Comparison of ENCODE assay signal across 9 mouse cellular contexts in the genomic region with DNA sequence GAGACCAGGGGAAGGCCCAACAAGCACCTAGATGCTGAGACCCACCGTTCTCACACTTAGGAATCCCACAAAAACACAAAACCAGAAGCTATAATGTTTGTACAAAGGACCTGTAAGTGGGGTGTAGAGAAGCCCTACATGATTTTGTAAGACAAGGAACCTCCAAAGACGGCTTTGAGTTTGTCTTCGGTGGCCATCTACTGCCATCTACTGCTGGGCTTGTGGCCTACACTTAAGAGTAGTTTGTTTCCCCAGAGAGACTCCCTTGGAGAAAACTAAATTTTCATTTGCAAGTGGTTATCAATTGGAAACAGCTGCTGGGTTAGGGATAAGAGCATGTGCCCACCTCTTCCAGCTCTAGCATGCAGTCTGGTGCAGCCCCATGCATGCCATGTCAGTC. TPM values are rescaled to one million over a fixed set of nuclear protein-coding genes. Genes with fewer than 3 reads are reported as not detected.
DNase-seq lines count a peak whose midpoint lies in the region; ATAC-seq lines count a peak whose summit lies in the region.
"Had no signal": no experiment of that assay in that cellular context is flagged by ENCODE, and none has a peak within 500 bp of the region (broad histone marks: within the 10 kb centered on the region; RNA-seq: fewer than 3 reads in every experiment).

No protein-coding gene starts in this region.

- H3K4me1 ChIP-seq in liver, embryonic 12.5 days, result no peaks in the 10 kb centered on the region
- H3K4me1 ChIP-seq: midbrain, embryonic 12.5 days had no signal

- H3K36me3 ChIP-seq in liver, embryonic 12.5 days, result no peaks in the 10 kb centered on the region
- H3K36me3 ChIP-seq: midbrain, embryonic 12.5 days had no signal

- no peak overlapping the region for H3K27ac ChIP-seq in liver, embryonic 12.5 days
- H3K27ac ChIP-seq: midbrain, embryonic 12.5 days had no signal

- H3K9me3 ChIP-seq in liver, embryonic 12.5 days (replicated peaks), result no peaks in the 10 kb centered on the region
- H3K9me3 ChIP-seq: midbrain, embryonic 12.5 days had no signal

- DNase-seq in liver, result peak; percentile 36
- DNase-seq in R1 (ENCODE audit: low read depth, low spot score), result peak; percentile 47
- peak; percentile 10 for DNase-seq in cerebellum, adult 8-10 months
- DNase-seq in frontal cortex, adult 2 months (ENCODE audit: extremely low spot score in 1 of 2, low spot score in 1 of 2), result peak; percentile 9 to 76
- peak; percentile 16 for DNase-seq in layer of hippocampus, postnatal 36 days
- DNase-seq in retina, embryonic 14.5 days (ENCODE audit: low spot score), result peak; percentile 61

- no peak overlapping the region for H3K9ac ChIP-seq in liver, embryonic 12.5 days
- H3K9ac ChIP-seq: midbrain, embryonic 12.5 days had no signal

- no peaks in the 10 kb centered on the region for H3K27me3 ChIP-seq in liver, embryonic 12.5 days (replicated peaks)
- H3K27me3 ChIP-seq: midbrain, embryonic 12.5 days had no signal

- no peak overlapping the region for H3K4me3 ChIP-seq in liver, embryonic 12.5 days
- H3K4me3 ChIP-seq: midbrain, embryonic 12.5 days had no signal

- WGBS in liver, embryonic 12.5 days (ENCODE audit: insufficient replicate concordance), result 28% methylated on average over 3 of the region's 3 CpGs

- no peak for ATAC-seq in liver, embryonic 12.5 days
- no peak for ATAC-seq in monocyte, adult 5-6 weeks (replicated peaks; ENCODE audit: insufficient number of reproducible peaks, low FRiP score, low TSS enrichment, poor library complexity, severe bottlenecking)

- no peak overlapping the region for H3K4me2 ChIP-seq in liver, embryonic 12.5 days
- H3K4me2 ChIP-seq: midbrain, embryonic 12.5 days had no signal

RNA-seq across cellular contexts. Expression of a gene that starts 3.9 kb away (rescaled TPM):
- not detected in 2 replicates for polyA plus RNA-seq in liver, embryonic 12.5 days (2016; fragmentation: Nextera tagmentation; extraction: Ambion mirVana)
- not detected in 2 replicates for polyA plus RNA-seq in frontal cortex, adult 2 months (2012; rRNA removed)
- not detected for total RNA-seq in layer of hippocampus, postnatal 36 days (2021)
- not detected in 3 replicates for total RNA-seq in monocyte, adult 5-6 weeks (2017)
- polyA plus RNA-seq: midbrain, embryonic 12.5 days had no signal

RNA-seq across cellular contexts. Expression of a gene that starts 11.9 kb away (rescaled TPM):
- not detected in 2 replicates for polyA plus RNA-seq in liver, embryonic 12.5 days (2016; fragmentation: Nextera tagmentation; extraction: Ambion mirVana)
- not detected in 2 replicates for polyA plus RNA-seq in frontal cortex, adult 2 months (2012; rRNA removed)
- not detected for total RNA-seq in layer of hippocampus, postnatal 36 days (2021)
- not detected in 3 replicates for total RNA-seq in monocyte, adult 5-6 weeks (2017)
- polyA plus RNA-seq: midbrain, embryonic 12.5 days had no signal

RNA-seq across cellular contexts. Expression of a gene that starts 21.5 kb away (rescaled TPM):
- not detected in 2 replicates for polyA plus RNA-seq in liver, embryonic 12.5 days (2016; fragmentation: Nextera tagmentation; extraction: Ambion mirVana)
- polyA plus RNA-seq in frontal cortex, adult 2 months (2012; rRNA removed), result not detected in 2 replicates
- total RNA-seq in layer of hippocampus, postnatal 36 days (2021), result not detected
- not detected in 3 replicates for total RNA-seq in monocyte, adult 5-6 weeks (2017)
- polyA plus RNA-seq: midbrain, embryonic 12.5 days had no signal

RNA-seq across cellular contexts. Expression of a gene that starts 29.2 kb away (rescaled TPM):
- not detected in 2 replicates for polyA plus RNA-seq in liver, embryonic 12.5 days (2016; fragmentation: Nextera tagmentation; extraction: Ambion mirVana)
- not detected in 2 replicates for polyA plus RNA-seq in frontal cortex, adult 2 months (2012; rRNA removed)
- not detected for total RNA-seq in layer of hippocampus, postnatal 36 days (2021)
- not detected in 3 replicates for total RNA-seq in monocyte, adult 5-6 weeks (2017)
- polyA plus RNA-seq: midbrain, embryonic 12.5 days had no signal

RNA-seq across cellular contexts. Expression of a gene that starts 30.9 kb away (rescaled TPM):
- not detected in 2 replicates for polyA plus RNA-seq in liver, embryonic 12.5 days (2016; fragmentation: Nextera tagmentation; extraction: Ambion mirVana)
- not detected in 2 replicates for polyA plus RNA-seq in frontal cortex, adult 2 months (2012; rRNA removed)
- total RNA-seq in layer of hippocampus, postnatal 36 days (2021), result not detected
- not detected in 3 replicates for total RNA-seq in monocyte, adult 5-6 weeks (2017)
- polyA plus RNA-seq: midbrain, embryonic 12.5 days had no signal

Comparison
In these comparisons a context has a peak if more than half of its experiments do, and no peak if none do; other contexts are left out.
1. DNase-seq: peak in every context shown above with its lines; median percentile 61 in retina, embryonic 14.5 days; 47 in R1; 42 in frontal cortex, adult 2 months; 36 in liver; 16 in layer of hippocampus, postnatal 36 days; 10 in cerebellum, adult 8-10 months.